Mouse (Mus musculus) bone marrow macrophage, adult 2 months (primary cell): ENCODE measurements around the gene Dapk3.

Experiments
- CTCF ChIP-seq: IDR thresholded peaks from 2 replicates; pipeline ENCODE4 v1.5.1; 2012; ENCODE audit warnings: low read depth, mild to moderate bottlenecking, low read length, moderate library complexity
- POLR2A ChIP-seq: IDR thresholded peaks from 2 replicates; pipeline ENCODE4 v1.6.1; 2012; ENCODE audit warnings: mild to moderate bottlenecking, low read depth, low read length, borderline replicate concordance

DNA sequence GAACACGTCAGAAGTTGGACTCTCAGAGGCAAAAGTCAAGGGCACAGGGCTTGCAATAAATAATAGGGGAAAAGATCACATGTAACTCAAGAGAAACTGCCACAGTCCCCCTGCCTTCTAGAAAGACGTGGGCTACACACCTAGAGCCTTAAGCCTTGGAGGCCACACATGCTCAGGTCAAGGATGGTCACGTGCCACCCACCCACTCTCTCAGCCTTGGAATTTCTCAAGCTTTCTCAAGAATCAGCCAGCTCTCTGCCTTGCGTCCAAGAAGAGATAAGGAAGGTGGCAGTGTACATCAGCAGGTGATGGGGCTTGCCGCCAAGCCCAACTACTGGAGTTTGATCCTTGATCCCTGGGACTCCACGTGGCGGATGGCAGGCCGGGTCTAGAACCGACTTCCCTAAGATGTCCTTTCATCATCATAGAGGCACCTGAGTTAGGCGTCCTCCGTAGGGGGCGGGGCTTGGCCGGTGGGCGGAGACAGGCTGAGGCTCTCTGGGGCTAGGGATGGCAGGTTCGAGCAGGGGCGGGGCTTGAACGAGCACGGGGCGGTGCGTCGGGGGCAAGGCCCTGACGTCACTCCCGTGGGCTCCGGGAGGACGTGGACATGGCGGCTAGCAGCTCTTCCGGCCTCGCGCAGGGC, 49.9 kb downstream of the Dapk3 start, which contains the start of gene Zfr2:
- no peak for TF ChIP-seq CTCF
- no peak for TF ChIP-seq POLR2A
